Mouse (Mus musculus): ENCODE data around the gene Ptpro. TPM values are rescaled to one million over a fixed set of nuclear protein-coding genes. Genes with fewer than 3 reads are reported as not detected.

The Ptpro gene
- polyA plus RNA-seq, 1 experiment, result 11.3 TPM

GRCm38 (mm10) chr6:137405690-137406089 lies 153.6 kb downstream of the Ptpro start:
- 44% methylated on average over 2 of the region's 2 CpGs for WGBS

GRCm38 (mm10) chr6:137410510-137410909 lies 158.4 kb downstream of the Ptpro start:
- WGBS, result 11% methylated on average over 3 of the region's 3 CpGs
- H3K27ac ChIP-seq (ENCODE audit: control insufficient read depth, insufficient read depth, low read depth, low read length, poor library complexity), result peak overlapping the region; percentile 73; the same call in 1 of the 2 replicates
- H3K4me3 ChIP-seq (replicated peaks; ENCODE audit: control insufficient read depth, low read depth, low read length), result peak overlapping the region; percentile 42
- no peak for TF ChIP-seq CTCF (IDR thresholded peaks at IDR 0.05; ENCODE audit: control insufficient read depth, insufficient read depth, low read length)
- TF ChIP-seq POLR2A (IDR thresholded peaks at IDR 0.05; ENCODE audit: borderline replicate concordance, control insufficient read depth, low read depth, low read length), result no peak
- peaks cover 2% of the 10 kb centered on the region for H3K4me1 ChIP-seq (ENCODE audit: control insufficient read depth, insufficient read depth, low read length)

More at GRCm38 (mm10) chr6:137405690-137406089, 153.6 kb downstream of the Ptpro start:
- Histone ChIP-seq H3K4me3 (replicated peaks; ENCODE audit: control insufficient read depth, low read depth, low read length) (no peak overlapping the region), H3K27ac (ENCODE audit: control insufficient read depth, insufficient read depth, low read depth, low read length, poor library complexity) (no peak overlapping the region), H3K4me1 (ENCODE audit: control insufficient read depth, insufficient read depth, low read length) (peaks cover 2% of the 10 kb centered on the region)
- TF ChIP-seq CTCF (IDR thresholded peaks at IDR 0.05; ENCODE audit: control insufficient read depth, insufficient read depth, low read length) (no peak), POLR2A (IDR thresholded peaks at IDR 0.05; ENCODE audit: borderline replicate concordance, control insufficient read depth, low read depth, low read length) (no peak)

GRCm38 (mm10) chr6:137411901-137412378 lies 159.8 kb downstream of the Ptpro start:
- WGBS, result 80% methylated on average over 2 of the region's 2 CpGs
- Histone ChIP-seq H3K4me1 (ENCODE audit: control insufficient read depth, insufficient read depth, low read length) (peaks cover 2% of the 10 kb centered on the region), H3K4me3 (replicated peaks; ENCODE audit: control insufficient read depth, low read depth, low read length) (peak overlapping the region; percentile 41), H3K27ac (ENCODE audit: control insufficient read depth, insufficient read depth, low read depth, low read length, poor library complexity) (no peak overlapping the region)
- no peak for TF ChIP-seq POLR2A (IDR thresholded peaks at IDR 0.05; ENCODE audit: borderline replicate concordance, control insufficient read depth, low read depth, low read length)
- no peak for TF ChIP-seq CTCF (IDR thresholded peaks at IDR 0.05; ENCODE audit: control insufficient read depth, insufficient read depth, low read length)

GRCm38 (mm10) chr6:137413045-137413444 lies 160.9 kb downstream of the Ptpro start:
- TF ChIP-seq POLR2A (IDR thresholded peaks at IDR 0.05; ENCODE audit: borderline replicate concordance, control insufficient read depth, low read depth, low read length) (no peak), CTCF (IDR thresholded peaks at IDR 0.05; ENCODE audit: control insufficient read depth, insufficient read depth, low read length) (no peak)
- Histone ChIP-seq H3K4me1 (ENCODE audit: control insufficient read depth, insufficient read depth, low read length) (peaks cover 2% of the 10 kb centered on the region), H3K4me3 (replicated peaks; ENCODE audit: control insufficient read depth, low read depth, low read length) (no peak overlapping the region), H3K27ac (ENCODE audit: control insufficient read depth, insufficient read depth, low read depth, low read length, poor library complexity) (no peak overlapping the region)
- 6% methylated on average over 2 of the region's 2 CpGs for WGBS

GRCm38 (mm10) chr6:137414531-137415405 lies 162.6 kb downstream of the Ptpro start:
- WGBS, result 45% methylated on average over 13 of the region's 13 CpGs
- Histone ChIP-seq H3K27ac (ENCODE audit: control insufficient read depth, insufficient read depth, low read depth, low read length, poor library complexity) (no peak overlapping the region), H3K4me3 (replicated peaks; ENCODE audit: control insufficient read depth, low read depth, low read length) (no peak overlapping the region), H3K4me1 (ENCODE audit: control insufficient read depth, insufficient read depth, low read length) (no peaks in the 10 kb centered on the region)
- TF ChIP-seq POLR2A (IDR thresholded peaks at IDR 0.05; ENCODE audit: borderline replicate concordance, control insufficient read depth, low read depth, low read length) (no peak), CTCF (IDR thresholded peaks at IDR 0.05; ENCODE audit: control insufficient read depth, insufficient read depth, low read length) (peak; percentile 86)

- Histone ChIP-seq H3K4me3 (replicated peaks; ENCODE audit: control insufficient read depth, low read depth, low read length) (no peak overlapping the region), H3K4me1 (ENCODE audit: control insufficient read depth, insufficient read depth, low read length) (no peaks in the 10 kb centered on the region), H3K27ac (ENCODE audit: control insufficient read depth, insufficient read depth, low read depth, low read length, poor library complexity) (no peak overlapping the region)
- 83% methylated on average over 4 of the region's 4 CpGs for WGBS
- TF ChIP-seq POLR2A (IDR thresholded peaks at IDR 0.05; ENCODE audit: borderline replicate concordance, control insufficient read depth, low read depth, low read length) (no peak), CTCF (IDR thresholded peaks at IDR 0.05; ENCODE audit: control insufficient read depth, insufficient read depth, low read length) (no peak)
These were observed 170.7 kb downstream of the Ptpro start for GRCm38 (mm10) chr6:137422777-137423176.

- no peak overlapping the region for H3K27ac ChIP-seq (ENCODE audit: control insufficient read depth, insufficient read depth, low read depth, low read length, poor library complexity)
- 78% methylated on average over 10 of the region's 10 CpGs for WGBS
- no peak for TF ChIP-seq POLR2A (IDR thresholded peaks at IDR 0.05; ENCODE audit: borderline replicate concordance, control insufficient read depth, low read depth, low read length)
- TF ChIP-seq CTCF (IDR thresholded peaks at IDR 0.05; ENCODE audit: control insufficient read depth, insufficient read depth, low read length), result no peak
- H3K4me1 ChIP-seq (ENCODE audit: control insufficient read depth, insufficient read depth, low read length), result no peaks in the 10 kb centered on the region
- H3K4me3 ChIP-seq (replicated peaks; ENCODE audit: control insufficient read depth, low read depth, low read length), result no peak overlapping the region
These were observed 171.7 kb downstream of the Ptpro start for GRCm38 (mm10) chr6:137423830-137424229.
